28 mouse cellular contexts compared by ENCODE assay signal in genomic region chr17:26998283-26998682, GRCm38 (mm10). TPM values are rescaled to one million over a fixed set of nuclear protein-coding genes. Genes with fewer than 3 reads are reported as not detected.
DNase-seq lines count a peak whose midpoint lies in the region; ATAC-seq and TF ChIP-seq lines count a peak whose summit lies in the region.
"Had no signal": no experiment of that assay in that cellular context is flagged by ENCODE, and none has a peak within 500 bp of the region (broad histone marks: within the 10 kb centered on the region; RNA-seq: fewer than 3 reads in every experiment).

No protein-coding gene starts in this region.

- no peak for TF ChIP-seq CTCF in E14TG2a.4 (conservative IDR thresholded peaks at IDR 0.05; ENCODE audit: low read length)

- H3K27ac ChIP-seq in forebrain, embryonic 11.5 days (ENCODE audit: low read depth, low read length), result no peak overlapping the region
- H3K27ac ChIP-seq in forebrain, embryonic 16.5 days (ENCODE audit: low read length), result no peak overlapping the region
- H3K27ac ChIP-seq: embryonic facial prominence, embryonic 13.5 days; embryonic facial prominence, embryonic 15.5 days; forebrain, embryonic 10.5 days; forebrain, embryonic 13.5 days; forebrain, embryonic 15.5 days had no signal

- no peaks in the 10 kb centered on the region for H3K36me3 ChIP-seq in forebrain, embryonic 11.5 days (ENCODE audit: control insufficient read depth, insufficient read depth, low read length)
- no peaks in the 10 kb centered on the region for H3K36me3 ChIP-seq in forebrain, embryonic 16.5 days (ENCODE audit: control insufficient read depth, insufficient read depth)
- no peaks in the 10 kb centered on the region for H3K36me3 ChIP-seq in E14TG2a.4 (ENCODE audit: insufficient read depth, low read length)
- H3K36me3 ChIP-seq: embryonic facial prominence, embryonic 13.5 days; embryonic facial prominence, embryonic 15.5 days; forebrain, embryonic 10.5 days; forebrain, embryonic 15.5 days; G1E had no signal

- no peak for ATAC-seq in forebrain, embryonic 11.5 days (replicated peaks; ENCODE audit: low FRiP score)
- ATAC-seq in forebrain, embryonic 16.5 days, result no peak
- ATAC-seq: forebrain, embryonic 13.5 days; forebrain, embryonic 15.5 days; Patski had no signal

- WGBS in forebrain, embryonic 11.5 days, result 93% methylated on average over 15 of the region's 15 CpGs
- 93% methylated on average over 15 of the region's 15 CpGs for WGBS in forebrain, embryonic 16.5 days

- H3K27me3 ChIP-seq in forebrain, embryonic 11.5 days (ENCODE audit: control insufficient read depth, insufficient read depth, low read length), result no peaks in the 10 kb centered on the region
- H3K27me3 ChIP-seq in forebrain, embryonic 16.5 days (replicated peaks; ENCODE audit: control insufficient read depth, insufficient read depth, low read length), result no peaks in the 10 kb centered on the region
- no peaks in the 10 kb centered on the region for H3K27me3 ChIP-seq in E14TG2a.4 (ENCODE audit: insufficient read depth, low read length)
- H3K27me3 ChIP-seq: CH12.LX; embryonic facial prominence, embryonic 13.5 days; embryonic facial prominence, embryonic 15.5 days; forebrain, embryonic 13.5 days; forebrain, embryonic 15.5 days; Patski had no signal

- no peak overlapping the region for H3K9ac ChIP-seq in forebrain, embryonic 11.5 days (ENCODE audit: low read length)
- no peak overlapping the region for H3K9ac ChIP-seq in forebrain, embryonic 16.5 days (replicated peaks; ENCODE audit: low read depth, low read length)
- H3K9ac ChIP-seq: embryonic facial prominence, embryonic 13.5 days; embryonic facial prominence, embryonic 15.5 days; forebrain, embryonic 13.5 days; forebrain, embryonic 15.5 days had no signal

- no peak overlapping the region for H3K4me3 ChIP-seq in forebrain, embryonic 11.5 days (ENCODE audit: low read depth, low read length)
- no peak overlapping the region for H3K4me3 ChIP-seq in forebrain, embryonic 16.5 days (replicated peaks; ENCODE audit: low read length)
- peak overlapping the region; percentile 62 for H3K4me3 ChIP-seq in E14TG2a.4 (replicated peaks; ENCODE audit: low read length)
- H3K4me3 ChIP-seq: embryonic facial prominence, embryonic 13.5 days; embryonic facial prominence, embryonic 15.5 days; erythroblast, embryonic 14.5 days; forebrain, embryonic 10.5 days; forebrain, embryonic 13.5 days; forebrain, embryonic 15.5 days had no signal

- intact Hi-C loops in heart, postnatal 36 days (cut with DNase I), result no loop called here

- no peaks in the 10 kb centered on the region for H3K4me1 ChIP-seq in forebrain, embryonic 11.5 days (replicated peaks; ENCODE audit: control insufficient read depth, insufficient read depth, low read length)
- no peaks in the 10 kb centered on the region for H3K4me1 ChIP-seq in forebrain, embryonic 16.5 days (replicated peaks; ENCODE audit: control insufficient read depth, insufficient read depth, low read length)
- H3K4me1 ChIP-seq in E14TG2a.4 (replicated peaks; ENCODE audit: low read depth, low read length), result peaks cover 82% of the 10 kb centered on the region
- H3K4me1 ChIP-seq: forebrain, embryonic 10.5 days; forebrain, embryonic 13.5 days; forebrain, embryonic 15.5 days had no signal

- H3K4me2 ChIP-seq in forebrain, embryonic 11.5 days (ENCODE audit: low read depth, low read length, severe bottlenecking), result no peak overlapping the region
- H3K4me2 ChIP-seq in forebrain, embryonic 16.5 days (ENCODE audit: low read length), result no peak overlapping the region
- H3K4me2 ChIP-seq: embryonic facial prominence, embryonic 13.5 days; embryonic facial prominence, embryonic 15.5 days; forebrain, embryonic 13.5 days; forebrain, embryonic 15.5 days had no signal

- no peaks in the 10 kb centered on the region for H3K9me3 ChIP-seq in forebrain, embryonic 11.5 days (ENCODE audit: control insufficient read depth, low read length)
- no peaks in the 10 kb centered on the region for H3K9me3 ChIP-seq in forebrain, embryonic 16.5 days (ENCODE audit: control insufficient read depth, low read length)
- no peaks in the 10 kb centered on the region for H3K9me3 ChIP-seq in E14TG2a.4 (ENCODE audit: low read length)
- H3K9me3 ChIP-seq: embryonic facial prominence, embryonic 13.5 days; embryonic facial prominence, embryonic 15.5 days; forebrain, embryonic 10.5 days; forebrain, embryonic 13.5 days; forebrain, embryonic 15.5 days; G1E had no signal

- DNase-seq in forebrain, embryonic 11.5 days (ENCODE audit: low spot score), result peak; percentile 40
- DNase-seq in T-cell, adult 2 months (ENCODE audit: low spot score), result peak; percentile 55
- DNase-seq in naive thymus-derived CD4-positive, alpha-beta T cell, adult 2 months (ENCODE audit: low read depth), result peak; percentile 58
- DNase-seq in neural tube, embryonic 10.5 days (ENCODE audit: extremely low spot score, low spot score), result no peak
- no peak for DNase-seq in heart, postnatal 36 days
- no peak for DNase-seq in layer of hippocampus, adult 8-10 months (ENCODE audit: low spot score in 2 of 2)
- DNase-seq: adrenal gland, adult 2 months; adrenal gland, postnatal 10 days; adrenal gland, postnatal 25 days; B cell, adult 2 months; cerebellum, adult 11 months; cerebellum, adult 18-20 months; cerebellum, adult 8-10 months; cerebellum, adult 9-11 months; cerebellum, postnatal 14 days; cerebellum, postnatal 36 days; embryo, embryonic 11 days had no signal

RNA-seq across cellular contexts. Expression of gene Zbtb9, which starts 25.3 kb away (rescaled TPM):
- polyA plus RNA-seq in forebrain, embryonic 11.5 days (2014; fragmentation: Nextera tagmentation; extraction: Ambion mirVana), result 13.7 and 13.9 TPM in 2 replicates
- 17.5 and 19.1 TPM in 2 replicates for polyA plus RNA-seq in forebrain, embryonic 16.5 days (2015; fragmentation: Nextera tagmentation; extraction: Ambion mirVana)
- total RNA-seq in heart, postnatal 36 days (2021), result 1 to 10 TPM; 2.1 to 2.6 TPM
- 10 to 100 TPM; 12.2 to 14.7 (median 13.7) TPM for total RNA-seq in layer of hippocampus, adult 8-10 months (2022)

RNA-seq across cellular contexts. Expression of gene Bak1, which starts 30.5 kb away (rescaled TPM):
- 6.6 and 7.6 TPM in 2 replicates for polyA plus RNA-seq in forebrain, embryonic 11.5 days (2014; fragmentation: Nextera tagmentation; extraction: Ambion mirVana)
- polyA plus RNA-seq in forebrain, embryonic 16.5 days (2015; fragmentation: Nextera tagmentation; extraction: Ambion mirVana), result 2.2 and 2.7 TPM in 2 replicates
- total RNA-seq in heart, postnatal 36 days (2021), result 10 to 100 TPM; 20.0 to 21.2 TPM
- total RNA-seq in layer of hippocampus, adult 8-10 months (2022), result 10 to 100 TPM; 11.6 to 15.9 (median 13.7) TPM

RNA-seq across cellular contexts. Expression of gene Syngap1, which starts 57.2 kb away (rescaled TPM):
- polyA plus RNA-seq in forebrain, embryonic 11.5 days (2014; fragmentation: Nextera tagmentation; extraction: Ambion mirVana), result 3.2 and 4.2 TPM in 2 replicates
- 5.4 and 5.8 TPM in 2 replicates for polyA plus RNA-seq in forebrain, embryonic 16.5 days (2015; fragmentation: Nextera tagmentation; extraction: Ambion mirVana)
- total RNA-seq in heart, postnatal 36 days (2021), result 1 to 10 TPM; 4.1 to 6.4 TPM
- 100 to 1,000 TPM; 353 to 466 (median 403) TPM for total RNA-seq in layer of hippocampus, adult 8-10 months (2022)

RNA-seq across cellular contexts. Expression of gene Itpr3, which starts 58.8 kb away (rescaled TPM):
- 1.7 and 2.2 TPM in 2 replicates for polyA plus RNA-seq in forebrain, embryonic 11.5 days (2014; fragmentation: Nextera tagmentation; extraction: Ambion mirVana)
- polyA plus RNA-seq in forebrain, embryonic 16.5 days (2015; fragmentation: Nextera tagmentation; extraction: Ambion mirVana), result 0.63 and 0.73 TPM in 2 replicates
- total RNA-seq in heart, postnatal 36 days (2021), result 1 to 10 TPM; 5.3 to 6.7 TPM
- total RNA-seq in layer of hippocampus, adult 8-10 months (2022), result 1 to 10 TPM; 3.0 to 4.8 (median 3.7) TPM

RNA-seq across cellular contexts. Expression of gene Cuta, which starts 58.9 kb away (rescaled TPM):
- 141 and 154 TPM in 2 replicates for polyA plus RNA-seq in forebrain, embryonic 11.5 days (2014; fragmentation: Nextera tagmentation; extraction: Ambion mirVana)
- polyA plus RNA-seq in forebrain, embryonic 16.5 days (2015; fragmentation: Nextera tagmentation; extraction: Ambion mirVana), result 137 and 138 TPM in 2 replicates
- total RNA-seq in heart, postnatal 36 days (2021), result 10 to 100 TPM; 86.2 to 90.3 TPM
- 10 to 100 TPM; 90.0 to 96.1 (median 92.0) TPM for total RNA-seq in layer of hippocampus, adult 8-10 months (2022)

Comparison
In these comparisons a context has a peak if more than half of its experiments do, and no peak if none do; other contexts are left out.
1. DNase-seq: peak in forebrain, embryonic 11.5 days (single experiment), T-cell, adult 2 months (single experiment) and naive thymus-derived CD4-positive, alpha-beta T cell, adult 2 months (single experiment); none in neural tube, embryonic 10.5 days (single experiment), heart, postnatal 36 days (0 of 2) and layer of hippocampus, adult 8-10 months (0 of 2).
2. RNA of gene Syngap1, which starts 57.2 kb away (total RNA-seq): 353 to 466 TPM in layer of hippocampus, adult 8-10 months; 4.1 to 6.4 TPM in heart, postnatal 36 days; every median in the first group is over 10 times any median in the second.